Mouse (Mus musculus) heart, postnatal 14 days (tissue): ENCODE measurements around the gene Rnf34. TPM values are rescaled to one million over a fixed set of nuclear protein-coding genes. Genes with fewer than 3 reads are reported as not detected.

ENCODE experiments used
- DNase-seq, 2 experiments: peaks; one replicate each; pipeline ENCODE4 v3.0.0; 2021 to 2022
- intact Hi-C: fragments of 180-260 bp; cut with DNase I; formaldehyde crosslinking; loops from one replicate; pipeline ENCODE4 v1.15.1; 2025
- total RNA-seq, 2 experiments: library from RNA; stranded (reverse); gene quantifications; 2 replicates each; pipeline ENCODE4 v1.2.3; 2021

The Rnf34 gene
- total RNA-seq, 2 experiments from 2014 or later, result 27.3 to 27.7 TPM

DNA sequence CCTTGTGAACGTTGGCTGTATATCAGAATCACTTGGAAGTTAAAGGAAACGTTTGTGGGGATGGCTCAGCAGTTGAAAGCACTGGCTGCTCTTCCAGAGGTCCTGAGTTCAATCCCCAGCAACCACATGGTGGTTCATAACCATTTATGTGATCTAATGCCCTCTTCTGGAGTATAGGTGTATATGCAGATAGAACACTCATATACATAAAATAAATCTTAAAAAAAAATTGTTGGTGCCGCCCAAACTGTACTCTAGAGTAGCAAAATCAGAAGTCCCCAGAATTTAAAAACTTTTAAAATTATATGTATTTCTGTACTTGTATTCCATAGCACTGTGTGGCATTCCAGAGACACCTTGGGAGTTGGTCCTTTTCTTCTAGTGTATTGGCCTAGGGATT is 6.0 kb downstream of the Rnf34 start:
- no peak for DNase-seq
- intact Hi-C loops, result no loop called here

DNA sequence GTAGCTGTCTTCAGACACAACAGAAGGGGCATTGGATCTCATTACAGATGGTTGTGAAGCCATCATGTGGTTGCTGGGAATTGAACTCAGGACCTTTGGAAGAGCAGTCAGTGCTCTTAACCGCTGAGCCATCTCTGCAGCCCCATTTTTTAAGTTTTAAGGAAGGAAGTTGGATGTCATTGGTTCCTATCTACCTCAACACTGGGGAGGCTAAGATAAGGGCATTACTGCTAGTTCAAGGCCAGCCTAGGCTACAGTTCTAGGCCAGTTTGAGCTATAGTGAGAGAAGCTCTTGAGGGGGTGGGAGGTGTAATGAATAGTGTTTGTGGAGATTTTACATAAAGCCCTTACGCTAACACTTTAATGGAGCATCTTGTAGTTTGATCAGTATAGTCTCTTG is 13.2 kb downstream of the Rnf34 start:
- no peak for DNase-seq
- intact Hi-C loops, result no loop called here

DNA sequence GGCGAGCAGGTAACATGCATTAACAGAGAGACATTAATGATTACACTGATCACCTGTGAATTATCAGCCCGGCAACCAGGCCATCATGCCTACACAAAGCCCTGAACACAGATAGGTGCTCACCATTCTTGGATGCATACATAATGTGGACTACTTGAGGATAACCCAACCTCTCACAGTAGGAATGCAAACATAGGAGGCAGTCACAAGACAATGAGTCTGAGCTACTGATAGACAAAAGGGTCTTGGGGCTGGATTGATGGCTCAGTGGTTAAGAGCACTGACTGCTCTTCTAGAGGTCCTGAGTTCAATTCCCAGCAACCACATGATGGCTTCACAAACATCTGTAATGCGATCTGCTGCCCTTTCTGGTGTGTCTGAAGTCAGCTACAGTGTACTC is 22.8 kb downstream of the Rnf34 start:
- DNase-seq, result no peak
- intact Hi-C loops, result no loop called here

DNA sequence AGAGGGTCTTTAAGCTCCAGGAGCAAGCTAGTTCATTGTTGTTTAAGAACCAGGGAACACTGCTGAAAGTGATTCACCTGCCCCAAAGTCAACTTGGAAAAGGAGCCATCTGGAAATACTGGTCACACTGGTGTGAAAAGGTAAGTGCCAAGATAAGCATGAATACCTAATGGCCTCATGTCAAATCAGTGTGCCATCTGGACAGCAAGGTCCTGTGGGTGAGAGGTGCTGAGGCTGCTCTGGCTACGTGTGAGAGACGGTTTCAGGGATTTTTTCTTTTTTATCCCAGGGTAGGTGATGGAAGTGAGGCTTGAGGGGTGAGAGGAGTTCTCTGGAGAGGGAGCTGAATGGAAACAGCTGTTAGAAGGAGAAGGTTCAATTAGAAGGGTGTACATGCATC is 23.7 kb downstream of the Rnf34 start:
- DNase-seq, result no peak
- intact Hi-C loops, result no loop called here

DNA sequence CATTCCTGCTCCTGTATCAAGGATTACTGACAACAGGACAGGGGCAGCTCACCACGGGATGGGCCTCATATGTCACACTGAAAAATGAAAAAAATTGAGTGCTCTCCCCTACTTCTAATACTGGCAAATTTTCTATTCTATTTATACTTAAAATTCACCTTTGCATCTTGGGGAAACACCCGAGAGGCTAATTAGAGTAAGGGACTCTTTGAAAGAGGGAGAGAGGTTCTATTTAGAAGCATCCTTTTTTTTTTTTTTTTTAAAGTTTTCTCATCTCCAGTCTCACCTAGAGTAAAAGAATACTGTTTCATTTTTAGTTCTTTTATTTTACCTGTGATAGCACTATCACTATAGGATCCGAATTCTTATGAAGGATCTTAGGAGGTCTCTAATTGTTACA is 24.5 kb downstream of the Rnf34 start:
- DNase-seq, result no peak
- intact Hi-C loops, result no loop called here

DNA sequence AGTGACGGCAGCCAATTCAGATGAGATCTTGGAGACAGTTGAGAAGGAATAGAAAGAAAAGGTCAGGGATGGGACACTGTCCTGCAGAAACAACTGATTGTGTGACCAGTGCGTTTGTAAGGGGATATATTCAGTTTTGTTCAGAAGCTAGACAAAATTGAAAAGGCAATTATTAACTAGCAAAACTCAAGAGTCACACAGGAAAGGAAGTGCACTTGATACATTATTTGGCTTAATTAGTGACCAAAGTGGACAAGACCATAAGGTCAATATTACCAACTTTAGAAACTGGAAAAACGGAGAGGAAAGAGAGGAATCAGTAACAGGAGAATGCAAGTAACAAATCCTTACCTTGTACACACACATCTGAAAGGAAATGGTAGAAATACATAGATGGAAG is 26.8 kb downstream of the Rnf34 start:
- intact Hi-C loops, result no loop called here
- DNase-seq, result no peak

DNA sequence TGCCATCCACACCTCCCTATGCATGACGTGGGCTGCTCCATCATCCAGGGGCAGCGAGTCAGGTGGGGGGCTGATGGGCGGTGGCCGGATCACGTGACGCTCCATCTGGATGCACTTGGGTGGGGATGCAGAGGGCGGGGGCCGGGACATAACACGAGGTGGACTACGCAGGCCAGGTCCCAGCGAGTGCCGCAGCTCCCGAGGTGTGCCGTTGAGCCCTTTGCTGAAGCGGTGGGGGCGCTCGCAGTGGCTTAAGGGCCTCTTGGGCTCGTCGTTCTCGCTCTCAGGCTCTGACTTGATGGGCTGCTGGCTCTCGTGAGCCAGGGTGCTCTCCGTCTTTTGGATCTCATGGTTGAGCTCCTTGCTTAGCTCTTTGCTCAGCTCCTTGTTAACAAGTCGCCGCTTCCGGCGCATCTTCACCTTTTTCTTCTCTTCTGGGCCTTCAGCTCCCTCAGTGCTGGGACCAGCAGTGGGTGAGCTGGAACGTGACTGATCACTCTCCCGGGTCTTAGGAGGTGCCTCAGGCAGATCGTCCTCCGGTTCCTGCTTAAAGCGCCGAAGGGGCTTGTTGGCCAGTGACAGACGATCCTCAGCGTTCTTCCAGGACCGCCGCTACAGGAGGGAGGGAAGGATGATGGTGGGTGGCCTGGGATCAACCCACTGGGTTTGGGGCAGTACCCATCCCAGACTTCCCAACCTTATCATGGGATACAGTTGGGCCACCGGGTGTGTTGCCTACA is 30.6 kb downstream of the Rnf34 start:
- DNase-seq, result no peak

DNA sequence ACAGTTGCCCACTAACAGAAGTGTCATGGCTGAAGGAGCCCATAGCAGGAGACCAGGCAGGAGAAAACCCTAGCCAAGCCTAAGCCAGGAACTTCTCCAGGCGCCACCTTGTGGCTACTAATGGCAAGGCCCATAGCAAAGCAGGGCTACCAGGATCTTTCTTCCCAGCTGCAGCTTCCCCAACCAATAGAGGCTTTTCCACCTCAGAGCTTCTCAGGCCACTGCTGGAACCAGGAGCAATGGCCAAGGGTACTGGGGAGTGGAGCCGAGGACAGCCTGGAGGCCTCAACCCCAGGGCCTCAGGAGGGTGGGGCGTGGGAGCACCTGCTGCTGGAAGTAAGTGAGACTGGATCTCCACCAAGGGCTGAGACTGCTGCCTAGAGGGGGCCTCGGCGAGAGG is 31.5 kb downstream of the Rnf34 start:
- peak; percentile 68 to 82 for DNase-seq
- intact Hi-C loops, result loop anchor here (2.0 kb wide), 1 partner anchor 71 kb away; no protein-coding TSS in a partner anchor

More for the DNA sequence above, 30.6 kb downstream of the Rnf34 start:
- intact Hi-C loops, result loop anchor here (2.0 kb wide), 1 partner anchor 70 kb away; no protein-coding TSS in a partner anchor

DNA sequence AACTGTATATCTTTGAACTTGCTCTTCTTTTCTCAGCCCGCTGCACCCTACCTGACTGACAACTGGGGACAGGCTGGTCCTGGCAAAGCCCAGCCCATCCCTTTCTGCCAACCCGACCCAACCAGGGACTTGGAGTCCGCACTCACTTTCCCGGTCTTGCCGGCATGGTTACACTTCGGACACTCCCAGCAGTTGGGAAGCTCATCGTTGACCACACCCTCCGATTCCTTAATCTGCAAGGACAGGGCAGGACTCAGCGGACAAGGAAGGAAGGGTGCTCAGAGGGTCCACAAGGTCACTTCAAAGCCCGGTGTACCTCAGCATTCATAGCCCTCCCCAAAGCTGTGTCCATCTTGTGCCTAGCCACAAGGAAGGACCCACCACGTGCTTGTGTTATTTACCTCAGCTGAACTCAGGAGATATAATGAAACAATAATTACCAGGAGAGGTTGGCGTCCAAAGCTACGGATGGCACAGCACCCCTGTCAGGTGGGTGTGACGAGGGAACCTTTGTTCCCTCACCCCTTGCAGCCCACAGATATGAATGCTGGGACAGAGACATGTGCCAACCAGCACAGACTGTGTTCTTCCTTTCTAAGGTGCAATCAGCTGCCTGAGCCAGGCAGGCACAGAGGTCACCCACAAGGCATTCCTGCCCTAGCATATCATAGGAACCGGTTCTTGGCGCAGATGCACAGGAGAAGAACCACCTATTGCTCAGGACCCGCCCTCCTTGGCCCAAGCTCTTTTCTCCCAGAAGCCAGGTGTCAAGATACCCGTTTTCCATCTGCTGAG is 32.6 kb downstream of the Rnf34 start:
- DNase-seq, result no peak
- intact Hi-C loops, result no loop called here

DNA sequence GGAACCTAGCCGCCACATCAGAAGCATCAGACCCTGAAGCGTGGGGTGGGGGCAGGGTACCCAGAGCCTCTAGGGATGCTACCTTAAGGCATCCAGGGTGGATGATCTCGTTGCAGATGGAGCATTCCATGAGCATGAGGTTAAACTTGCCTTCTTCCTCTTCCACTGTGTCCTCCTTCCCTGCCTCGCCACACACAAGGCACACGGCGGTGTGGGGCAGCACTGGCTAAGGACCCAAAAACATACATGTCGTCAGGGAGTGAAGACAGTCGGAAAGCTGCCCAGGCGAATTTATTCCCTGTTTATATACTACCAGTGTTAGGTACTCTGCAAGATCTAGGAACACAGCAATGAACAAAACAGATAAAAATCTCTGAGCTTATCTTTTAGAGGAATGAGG is 33.4 kb downstream of the Rnf34 start:
- DNase-seq, result no peak
- intact Hi-C loops, result no loop called here

DNA sequence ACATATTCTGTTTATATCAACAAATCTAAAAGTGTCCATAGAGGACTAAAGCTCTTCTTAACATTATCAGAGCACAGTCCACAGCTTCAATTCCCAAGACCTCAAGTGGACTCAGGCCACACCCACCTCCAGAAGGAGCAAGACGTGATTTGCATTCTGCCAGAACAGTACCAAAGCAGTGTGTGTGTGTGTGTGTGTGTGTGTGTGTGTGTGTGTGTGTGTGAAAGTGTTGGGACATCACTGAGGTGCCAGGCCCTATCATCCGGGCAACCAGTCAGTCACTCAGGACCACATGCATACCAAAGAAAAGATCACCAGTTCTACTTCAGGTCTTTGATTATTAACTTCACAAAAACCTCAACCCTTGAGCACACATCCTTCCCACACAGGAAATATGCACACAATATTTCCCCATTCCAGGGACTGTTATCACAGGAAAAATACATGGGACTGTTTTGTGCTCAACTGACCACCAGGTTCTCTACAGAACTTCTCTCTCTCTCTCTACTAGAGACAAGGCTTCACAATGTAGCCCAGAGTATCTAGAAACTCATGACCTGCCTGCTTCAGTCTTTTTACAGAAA is 33.9 kb downstream of the Rnf34 start:
- DNase-seq, result no peak
- intact Hi-C loops, result no loop called here

DNA sequence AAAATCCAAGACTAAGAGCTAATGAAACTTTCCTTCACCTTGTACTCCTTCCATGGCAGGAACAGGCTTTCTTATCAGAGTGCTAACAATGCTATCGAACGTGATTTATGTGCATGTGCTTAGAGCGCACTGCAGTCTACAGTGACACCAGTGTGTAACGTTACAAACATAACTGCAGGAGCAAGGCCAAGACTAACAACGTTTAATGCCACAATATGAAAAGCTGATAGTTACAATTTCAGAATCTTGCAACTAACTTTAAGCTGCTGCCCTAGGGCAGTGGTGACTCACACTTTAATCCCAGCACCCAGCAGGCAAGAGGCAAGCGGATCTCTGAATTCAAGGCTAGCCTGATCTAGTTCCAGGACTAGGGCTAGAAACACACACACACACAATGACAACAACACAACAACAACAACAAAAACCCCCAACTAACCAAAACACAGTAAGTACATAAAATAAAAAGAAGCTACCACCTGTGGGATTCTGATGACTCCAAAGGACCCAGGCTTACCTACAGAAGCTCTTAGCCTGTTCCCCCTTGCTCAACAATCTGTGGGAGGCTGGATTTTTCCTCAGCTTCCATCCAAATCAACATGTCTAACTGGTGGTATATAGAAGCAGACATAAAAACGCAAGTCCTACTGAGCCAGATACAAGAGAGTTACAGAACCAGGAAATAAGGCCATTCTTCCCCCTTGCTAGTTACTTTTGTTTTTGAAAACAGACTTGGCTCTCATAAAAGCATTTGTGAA is 34.9 kb downstream of the Rnf34 start:
- DNase-seq, result no peak

DNA sequence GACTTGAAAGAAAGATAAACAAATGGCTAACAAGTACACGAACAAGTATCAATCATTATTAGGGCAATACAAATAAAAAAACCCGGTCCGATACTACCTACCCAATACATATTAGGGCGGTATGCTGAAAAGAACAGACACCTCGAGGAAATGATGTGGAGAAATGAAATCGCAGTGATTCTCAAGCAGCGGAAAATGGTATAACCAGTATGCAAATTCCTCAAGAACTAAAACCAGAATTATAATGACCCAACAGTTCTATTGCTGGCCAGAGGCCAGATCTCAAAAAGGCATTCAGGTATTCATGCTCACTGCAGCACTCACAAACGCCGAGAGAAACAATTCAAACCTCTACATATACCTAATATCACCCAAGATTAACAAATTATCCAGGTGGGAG is 37.2 kb downstream of the Rnf34 start:
- DNase-seq, result no peak
- intact Hi-C loops, result no loop called here

More for the DNA sequence above, 34.9 kb downstream of the Rnf34 start:
- intact Hi-C loops, result no loop called here

DNA sequence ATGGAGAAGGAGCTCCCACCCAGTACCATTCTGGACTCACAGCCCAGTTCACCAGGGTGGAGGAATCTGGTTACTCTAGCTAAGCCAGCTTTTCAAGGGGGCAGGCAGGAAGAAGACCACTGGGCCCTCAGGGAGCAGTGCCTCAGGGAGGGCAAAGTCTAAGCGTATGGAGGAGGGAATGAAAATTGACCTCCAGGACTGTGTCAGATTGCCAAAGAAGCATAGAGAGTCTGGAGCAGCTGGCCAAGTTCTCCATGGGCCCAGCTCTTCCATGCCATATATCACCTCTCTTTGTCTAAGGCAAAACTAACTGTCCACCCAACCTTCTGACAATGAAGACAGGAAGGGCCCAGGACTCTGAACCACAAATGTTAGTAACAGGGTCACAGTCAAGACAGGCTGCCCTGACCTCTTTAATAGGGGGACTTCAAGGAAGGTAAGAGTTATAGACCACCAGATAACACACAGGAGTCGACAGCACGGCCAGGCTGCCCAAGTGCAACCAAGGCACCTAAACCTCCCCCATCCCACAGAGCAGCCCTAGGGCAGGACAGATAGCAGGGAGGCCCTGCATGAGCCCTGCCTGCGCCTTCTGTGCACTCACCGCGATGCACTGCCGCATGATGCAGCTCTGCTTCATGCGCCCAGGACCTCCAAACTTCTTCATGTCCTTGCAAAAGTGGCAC is 38.2 kb downstream of the Rnf34 start:
- DNase-seq, result no peak
- intact Hi-C loops, result no loop called here

DNA sequence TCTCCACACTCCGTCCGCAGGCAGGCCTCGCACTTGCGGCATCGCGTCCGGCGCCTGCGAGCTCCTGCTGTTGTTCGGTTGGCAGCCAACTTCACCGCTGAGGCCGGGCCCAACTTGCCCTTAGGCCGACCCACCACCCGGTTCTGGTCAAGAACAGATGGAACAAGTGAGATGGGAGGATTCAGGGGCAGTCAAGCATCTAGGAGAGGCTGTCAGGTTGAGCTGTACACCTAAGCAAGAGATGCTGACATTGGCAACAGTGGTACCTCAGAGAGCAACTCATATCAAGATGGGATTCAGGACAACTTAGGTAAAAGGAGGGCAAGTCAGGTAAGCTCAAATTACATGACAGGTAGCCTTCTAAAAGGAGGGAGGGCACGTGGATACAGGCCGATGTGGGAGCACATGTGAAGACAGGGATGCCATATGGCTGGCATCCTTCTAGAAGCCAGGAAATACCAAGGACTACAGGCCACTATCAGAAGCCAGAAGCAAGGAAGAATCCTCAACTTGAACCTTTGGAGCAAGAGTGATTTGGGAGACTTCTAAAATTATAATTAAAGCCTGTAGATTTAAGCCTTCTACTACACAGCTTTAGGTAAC is 38.9 kb downstream of the Rnf34 start:
- intact Hi-C loops, result no loop called here

DNA sequence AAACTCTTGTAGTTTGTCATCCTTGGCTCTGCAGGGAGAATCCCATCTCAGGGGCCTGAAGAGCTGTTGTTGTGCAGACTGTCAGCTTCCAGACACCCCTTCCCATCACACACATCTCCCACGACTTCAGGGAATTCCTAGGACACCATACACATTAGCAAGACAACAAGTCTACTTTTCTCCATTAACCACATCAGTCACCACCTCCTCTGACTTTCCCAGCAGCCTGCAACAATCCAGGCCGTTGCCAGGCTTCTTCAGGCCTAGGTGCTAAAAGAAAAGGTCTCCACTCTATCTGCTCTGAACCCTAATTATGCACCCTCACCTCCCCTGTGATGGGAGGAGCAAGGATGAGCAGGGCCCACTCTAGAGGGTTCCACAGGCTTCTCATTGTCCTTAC is 40.5 kb downstream of the Rnf34 start:
- no peak for DNase-seq
- intact Hi-C loops, result no loop called here

More for the DNA sequence above, 38.9 kb downstream of the Rnf34 start:
- no peak for DNase-seq

DNA sequence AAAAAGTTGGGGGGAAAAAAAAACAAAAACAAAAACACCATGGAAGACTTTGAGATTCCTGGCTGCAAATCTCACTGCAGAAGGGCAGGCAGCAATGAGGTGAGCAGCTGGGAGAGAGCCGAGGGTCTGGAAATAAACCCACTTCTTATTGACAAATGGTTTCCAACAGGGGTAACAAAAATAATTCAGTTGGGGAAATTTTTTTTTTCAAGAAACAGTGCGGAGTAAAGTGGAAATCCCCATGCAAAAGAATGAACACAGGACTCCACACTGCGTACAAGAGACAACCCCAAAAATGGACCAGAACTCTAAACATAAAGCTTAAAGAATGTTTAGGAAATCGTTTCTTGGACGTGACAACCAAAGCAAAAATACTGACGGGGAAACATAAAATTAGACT is 43.4 kb downstream of the Rnf34 start:
- intact Hi-C loops, result no loop called here

DNA sequence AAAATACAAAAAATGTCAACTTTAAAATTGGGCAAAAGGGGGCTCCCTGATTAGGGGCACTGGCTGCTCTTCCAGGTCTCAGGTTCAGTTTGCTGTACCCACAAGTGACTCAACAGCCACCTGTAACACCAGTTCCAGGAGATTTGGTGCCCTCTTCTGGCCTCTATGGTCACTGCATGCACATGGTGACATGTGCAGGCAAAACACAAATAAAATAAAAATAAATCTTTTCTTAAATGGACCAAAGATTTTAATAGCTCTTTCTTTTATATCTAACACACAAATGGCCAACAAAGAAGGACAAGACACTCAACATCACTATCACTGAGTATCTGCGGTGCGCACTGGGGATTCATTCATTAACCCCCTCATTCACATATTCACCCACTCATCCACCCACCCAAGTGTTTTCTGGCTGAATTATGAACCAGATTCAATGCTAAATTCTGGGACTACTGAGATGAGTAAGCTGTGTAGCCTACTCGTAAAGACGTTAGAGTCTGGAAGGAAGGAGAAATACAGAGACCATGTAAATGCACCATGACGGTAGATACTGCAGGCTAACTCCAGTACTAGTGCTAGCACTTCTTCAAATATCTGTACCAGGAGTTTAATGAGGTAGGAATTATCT is 44.3 kb downstream of the Rnf34 start:
- intact Hi-C loops, result no loop called here
- peak; percentile 48 to 67 for DNase-seq

More for the DNA sequence above, 43.4 kb downstream of the Rnf34 start:
- no peak for DNase-seq

DNA sequence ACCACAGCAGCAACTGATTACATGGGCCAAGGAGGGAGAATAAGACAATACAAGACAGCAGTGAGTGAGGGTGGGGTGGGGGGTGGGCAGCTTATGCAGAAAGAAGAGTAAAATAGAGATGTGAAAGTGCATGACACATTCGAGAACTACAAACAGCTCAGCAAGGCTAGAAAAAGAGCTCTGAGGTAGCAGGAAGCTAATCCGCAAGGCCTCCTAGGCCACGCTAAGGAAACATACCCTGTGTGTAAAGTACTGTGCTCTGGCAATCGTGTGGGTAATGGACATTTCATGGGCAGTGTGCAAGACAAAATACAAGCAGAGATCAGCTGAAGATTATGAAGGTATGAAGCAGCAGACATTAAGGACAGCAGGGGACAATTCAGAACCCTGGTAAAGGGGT is 45.0 kb downstream of the Rnf34 start:
- DNase-seq, result no peak
- intact Hi-C loops, result no loop called here
